Mouse (Mus musculus) CH12.LX (cell line): ENCODE data around the gene Riok1.
A peak's percentile ranks its signal among the peaks of the same experiment; 100 is the strongest.

Experiments used
- CTCF ChIP-seq, 2 experiments: IDR thresholded peaks in 1 of 2; conservative IDR thresholded peaks in 1 of 2; 2 replicates each; pipeline ENCODE4 v1.5.1; 2011 to 2012; ENCODE audit warnings: low read depth in 2 of 2, low read length in 2 of 2, improper control_type of control experiment in 1 of 2, inconsistent platforms in 1 of 2, mild to moderate bottlenecking in 1 of 2, moderate library complexity in 1 of 2
- E2F4 ChIP-seq: IDR thresholded peaks from 2 replicates; pipeline ENCODE4 v1.6.1; 2011; ENCODE audit warnings: low read depth, low read length, improper control_type of control experiment; ENCODE audit not compliant: insufficient replicate concordance
- MEF2A ChIP-seq: IDR thresholded peaks from 2 replicates; pipeline ENCODE4 v1.6.1; 2014; ENCODE audit warnings: low read depth, mild to moderate bottlenecking, inconsistent platforms, low read length, improper control_type of control experiment, borderline replicate concordance
- NRF1 ChIP-seq: IDR thresholded peaks from 2 replicates; pipeline ENCODE4 v1.6.1; 2014; ENCODE audit warnings: low read depth, mild to moderate bottlenecking, inconsistent platforms, low read length, improper control_type of control experiment, moderate library complexity
- POLR2A ChIP-seq: IDR thresholded peaks from 2 replicates; pipeline ENCODE4 v1.6.1; 2011; ENCODE audit warnings: low read depth, mild to moderate bottlenecking, improper control_type of control experiment, low read length
- RCOR1 ChIP-seq: conservative IDR thresholded peaks from 2 replicates; pipeline ENCODE4 v1.6.1; 2012; ENCODE audit warnings: low read depth, mild to moderate bottlenecking, inconsistent platforms, low read length, improper control_type of control experiment
- TBP ChIP-seq: conservative IDR thresholded peaks from 2 replicates; pipeline ENCODE4 v1.6.1; 2011; ENCODE audit warnings: low read depth, low read length, improper control_type of control experiment

GRCm38 (mm10) chr13:38007972-38008371 is 28.8 kb upstream of the Riok1 start:
- TF ChIP-seq TBP (peak; percentile 66; the same call in 1 of the 2 replicates), E2F4 (no peak), NRF1 (no peak), CTCF (conservative IDR thresholded peaks at IDR 0.05 in 1 of 2, IDR thresholded peaks at IDR 0.05 in 1 of 2; ENCODE audit: low read depth in 2 of 2, low read length in 2 of 2) (no peak), POLR2A (no peak), MEF2A (peak; percentile 92), RCOR1 (no peak)
